In the genomic region with DNA sequence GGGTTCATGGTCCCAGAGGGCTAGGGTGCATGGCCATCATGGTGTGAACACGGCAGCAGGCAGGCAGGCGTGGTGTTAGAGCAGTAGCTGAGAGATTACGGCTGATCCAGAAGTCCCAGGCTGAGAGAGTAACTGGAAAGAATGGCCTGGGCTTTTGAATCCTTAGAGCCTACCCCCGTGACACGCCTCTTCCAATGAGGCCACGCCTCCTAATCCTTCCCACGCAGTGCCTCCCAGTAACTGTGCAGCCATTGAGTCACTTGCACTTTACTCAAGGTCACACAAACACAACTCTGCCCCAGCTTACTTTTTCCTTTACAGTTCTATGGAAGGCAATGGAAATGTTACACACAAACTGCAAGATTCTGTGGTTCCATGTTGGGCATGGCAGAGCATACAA, we compare ENCODE assay signal across 28 mouse cellular contexts. TPM values are rescaled to one million over a fixed set of nuclear protein-coding genes. Genes with fewer than 3 reads are reported as not detected.
A peak's percentile ranks its signal among the peaks of the same experiment; 100 is the strongest.
DNase-seq lines count a peak whose midpoint lies in the region; ATAC-seq lines count a peak whose summit lies in the region.
"Had no signal": no experiment of that assay in that cellular context is flagged by ENCODE, and none has a peak within 500 bp of the region (broad histone marks: within the 10 kb centered on the region; RNA-seq: fewer than 3 reads in every experiment).

No protein-coding gene starts in this region.

- peak; percentile 60 for DNase-seq in heart, adult 11 months
- peak; percentile 11 for DNase-seq in NIH3T3 (ENCODE audit: low read depth)
- DNase-seq in R1 (ENCODE audit: low read depth, low spot score) = peak; percentile 61
- peak; percentile 32 for DNase-seq in ZHBTc4 (ENCODE audit: low read depth, low spot score)
- DNase-seq in urinary bladder, postnatal 14 days (ENCODE audit: low spot score) = no peak
- no peak for DNase-seq in thymus, adult 18-20 months
- no peak for DNase-seq in T-cell, adult 2 months (ENCODE audit: low spot score)
- DNase-seq: adrenal gland, adult 2 months; adrenal gland, adult 8-10 months; adrenal gland, postnatal 10 days; adrenal gland, postnatal 14 days; adrenal gland, postnatal 25 days; adrenal gland, postnatal 36 days; B cell, adult 2 months; cerebellum, adult 11 months; cerebellum, adult 11-12 months; cerebellum, adult 18-20 months; cerebellum, adult 2 months; cerebellum, adult 8-10 months; cerebellum, adult 9-10 months had no signal

- no peak for ATAC-seq in heart, embryonic 12.5 days (ENCODE audit: insufficient number of reproducible peaks, low FRiP score)
- ATAC-seq: activated CD4-positive, CD25-positive, alpha-beta regulatory T cell, adult 4 months; CD4-positive, CD25-positive, alpha-beta regulatory T cell, adult 4 months; Patski had no signal

- WGBS in heart, embryonic 12.5 days = 89% methylated on average over 7 of the region's 7 CpGs

- H3K9me3 ChIP-seq in heart, embryonic 12.5 days (replicated peaks) = 0 out of 2 replicates have a peak, but pooled peaks cover 4% of the 10 kb centered on the region

- no peak overlapping the region for H3K4me2 ChIP-seq in heart, embryonic 12.5 days

- H3K4me1 ChIP-seq in heart, embryonic 12.5 days (replicated peaks) = no peaks in the 10 kb centered on the region

- no peaks in the 10 kb centered on the region for H3K27me3 ChIP-seq in heart, embryonic 12.5 days (replicated peaks)
- H3K27me3 ChIP-seq: CH12.LX, Patski had no signal

- H3K4me3 ChIP-seq in heart, embryonic 12.5 days = no peak overlapping the region

- no peak overlapping the region for H3K27ac ChIP-seq in heart, embryonic 12.5 days (ENCODE audit: poor library complexity, severe bottlenecking)

- no peaks in the 10 kb centered on the region for H3K36me3 ChIP-seq in heart, embryonic 12.5 days
- H3K36me3 ChIP-seq: G1E had no signal

- H3K9ac ChIP-seq in heart, embryonic 12.5 days = no peak overlapping the region

RNA-seq across cellular contexts. Expression of a gene that starts 8.1 kb away (rescaled TPM):
- 15.5 and 19.5 TPM in 2 replicates for polyA plus RNA-seq in heart, embryonic 12.5 days (2016; fragmentation: Nextera tagmentation; extraction: Ambion mirVana)

RNA-seq across cellular contexts. Expression of a gene that starts 19.7 kb away (rescaled TPM):
- not detected in 2 replicates for polyA plus RNA-seq in heart, embryonic 12.5 days (2016; fragmentation: Nextera tagmentation; extraction: Ambion mirVana)
- polyA plus RNA-seq: activated CD4-positive, CD25-positive, alpha-beta regulatory T cell, adult 4 months; adrenal gland, adult 2 months; brain, embryonic 14.5 days; C2C12; CD4-positive, CD25-positive, alpha-beta regulatory T cell, adult 4 months; cerebellum, adult 2 months had no signal

Comparison
In these comparisons a context has a peak if more than half of its experiments do, and no peak if none do; other contexts are left out.
1. DNase-seq: peak in heart, adult 11 months (single experiment), NIH3T3 (single experiment), R1 (single experiment) and ZHBTc4 (single experiment); none in urinary bladder, postnatal 14 days (single experiment), thymus, adult 18-20 months (0 of 2) and T-cell, adult 2 months (single experiment).